Mouse (Mus musculus) C2C12 (cell line): ENCODE data around the gene Shoc2. TPM values are rescaled to one million over a fixed set of nuclear protein-coding genes. Genes with fewer than 3 reads are reported as not detected.
"Not testable (repeated sequence)": the region's sequence is repeated elsewhere in the genome, so short reads cannot be mapped to it uniquely, and the experiment has no call there.

Experiments used
- H3K27me3 ChIP-seq: one replicate; pipeline ENCODE4 v1.6.1; 2011; ENCODE audit not compliant: control insufficient read depth, insufficient read depth, insufficient read length
- H3K36me3 ChIP-seq: one replicate; pipeline ENCODE4 v1.6.1; 2011; ENCODE audit not compliant: control insufficient read depth, insufficient read depth
- H3K4me3 ChIP-seq: one replicate; pipeline ENCODE4 v1.5.1; 2011; ENCODE audit warnings: mild to moderate bottlenecking, control low read depth; ENCODE audit not compliant: poor library complexity, insufficient read depth, severe bottlenecking
- H3K79me2 ChIP-seq: one replicate; pipeline ENCODE4 v1.6.1; 2011; ENCODE audit not compliant: control insufficient read depth, insufficient read depth
- H3K79me3 ChIP-seq: one replicate; pipeline ENCODE4 v1.6.1; 2011; ENCODE audit warnings: low read depth, control low read depth
- H3ac ChIP-seq: one replicate; pipeline ENCODE3; 2011; ENCODE audit warnings: low read depth; ENCODE audit not compliant: control insufficient read depth, insufficient read length
- CEBPB ChIP-seq: IDR thresholded peaks from one replicate; pipeline ENCODE4 v1.6.1; 2011; ENCODE audit warnings: low read depth, mild to moderate bottlenecking, control low read depth, moderate library complexity
- CTCF ChIP-seq: IDR thresholded peaks from one replicate; pipeline ENCODE4 v1.5.1; 2011; ENCODE audit not compliant: control insufficient read depth, insufficient read depth, insufficient read length
- FOSL1 ChIP-seq: IDR thresholded peaks from one replicate; pipeline ENCODE4 v1.8.0; 2011; ENCODE audit warnings: mild to moderate bottlenecking, low read length; ENCODE audit not compliant: poor library complexity, insufficient read depth, severe bottlenecking
- MAX ChIP-seq: IDR thresholded peaks from one replicate; pipeline ENCODE4 v1.6.1; 2011; ENCODE audit warnings: mild to moderate bottlenecking, control low read depth
- MYOD1 ChIP-seq: IDR thresholded peaks from one replicate; pipeline ENCODE4 v1.6.1; 2011; ENCODE audit warnings: low read depth; ENCODE audit not compliant: control insufficient read depth, insufficient read length
- MYOG ChIP-seq: IDR thresholded peaks from one replicate; pipeline ENCODE4 v1.6.1; 2011; ENCODE audit not compliant: control insufficient read depth, insufficient read length; ENCODE audit errors: extremely low read depth
- USF1 ChIP-seq: IDR thresholded peaks from one replicate; pipeline ENCODE4 v1.6.1; 2011; ENCODE audit warnings: low read depth, mild to moderate bottlenecking, control low read depth, moderate library complexity
- polyA plus RNA-seq: library from polyadenylated mRNA; unstranded; fragments of >200 nt; fragmentation: generic; extraction: Trizol; gene quantifications from one replicate; pipeline ENCODE4 v1.2.1, GENCODE M21; 2012; ENCODE audit warnings: missing spikeins

Gene Shoc2
- polyA plus RNA-seq, 1 experiment: 9.1 TPM

DNA sequence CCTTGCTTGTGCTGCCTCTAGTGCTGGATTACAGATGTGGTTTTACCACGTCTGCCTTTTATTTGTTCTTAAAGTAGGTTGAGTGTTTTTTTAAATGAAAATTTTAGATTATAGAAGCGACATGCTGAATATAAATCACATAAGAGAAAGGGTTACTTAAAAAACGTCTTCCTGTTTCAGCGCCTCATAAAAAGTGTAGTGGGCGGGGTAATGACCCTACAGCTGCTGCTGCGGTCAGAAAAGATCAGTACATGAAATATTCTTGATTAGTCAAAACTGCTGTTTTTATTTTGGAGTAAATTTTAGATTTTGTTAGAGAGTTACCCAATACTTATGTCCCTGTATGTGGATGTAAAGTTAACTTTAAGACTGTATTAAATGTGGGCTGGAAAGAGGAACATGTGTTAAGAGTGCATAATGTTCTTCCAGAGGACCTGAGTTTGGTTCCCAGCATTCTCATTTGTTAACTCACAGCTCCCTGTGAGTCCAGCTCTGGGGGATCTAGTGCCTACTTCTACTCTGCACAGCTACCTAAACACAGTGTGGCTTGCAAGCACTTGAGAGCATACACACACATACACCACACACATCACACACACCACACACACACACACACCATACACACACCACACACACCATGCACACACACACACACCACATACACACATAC lies 37.9 kb upstream of the Shoc2 start:
- H3K79me2 ChIP-seq: no peaks in the 10 kb centered on the region
- no peak overlapping the region for H3ac ChIP-seq
- H3K79me3 ChIP-seq: no peaks in the 10 kb centered on the region
- H3K4me3 ChIP-seq: no peak overlapping the region
- no peaks in the 10 kb centered on the region for H3K36me3 ChIP-seq
- TF ChIP-seq USF1 (no peak), MYOG (no peak), MYOD1 (peak; percentile 7)
- H3K27me3 ChIP-seq: no peaks in the 10 kb centered on the region

- H3K4me3 ChIP-seq, H3K79me2 ChIP-seq, H3K27me3 ChIP-seq, H3ac ChIP-seq, H3K36me3 ChIP-seq, H3K79me3 ChIP-seq: not testable (repeated sequence)
These were observed 37.4 kb upstream of the Shoc2 start for GRCm38 (mm10) chr19:53906703-53907070.

GRCm38 (mm10) chr19:53914950-53915349 lies 29.2 kb upstream of the Shoc2 start:
- no peaks in the 10 kb centered on the region for H3K79me3 ChIP-seq
- no peak overlapping the region for H3ac ChIP-seq
- TF ChIP-seq CEBPB (no peak), USF1 (no peak), FOSL1 (no peak), MYOD1 (no peak), CTCF (no peak), MYOG (no peak)
- no peak overlapping the region for H3K4me3 ChIP-seq
- no peaks in the 10 kb centered on the region for H3K27me3 ChIP-seq
- H3K36me3 ChIP-seq: no peaks in the 10 kb centered on the region
- no peaks in the 10 kb centered on the region for H3K79me2 ChIP-seq

- Histone ChIP-seq H3K79me2 (no peaks in the 10 kb centered on the region), H3K4me3 (no peak overlapping the region), H3ac (no peak overlapping the region), H3K27me3 (no peaks in the 10 kb centered on the region), H3K36me3 (no peaks in the 10 kb centered on the region), H3K79me3 (no peaks in the 10 kb centered on the region)
- TF ChIP-seq CEBPB: no peak
- TF ChIP-seq USF1: no peak
- no peak for TF ChIP-seq MYOG
- TF ChIP-seq CTCF: no peak
- TF ChIP-seq MAX: no peak
- no peak for TF ChIP-seq MYOD1
- no peak for TF ChIP-seq FOSL1
These were observed 24.6 kb upstream of the Shoc2 start for GRCm38 (mm10) chr19:53919541-53919940.

DNA sequence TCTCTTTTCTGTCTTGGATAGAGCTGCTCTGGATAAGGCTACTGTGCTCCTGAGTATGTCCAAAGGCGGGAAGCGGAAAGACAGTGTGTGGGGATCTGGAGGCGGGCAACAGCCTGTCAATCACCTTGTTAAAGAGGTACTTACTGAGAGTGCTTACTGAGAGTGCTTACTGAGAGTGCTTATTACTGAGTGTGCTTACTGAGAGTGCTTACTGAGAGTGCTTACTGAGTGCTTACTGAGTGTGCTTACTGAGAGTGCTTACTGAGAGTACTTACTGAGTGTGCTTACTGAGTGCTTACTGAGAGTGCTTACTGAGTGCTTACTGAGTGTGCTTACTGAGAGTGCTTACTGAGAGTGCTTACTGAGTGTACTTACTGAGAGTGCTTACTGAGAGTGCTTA lies 22.1 kb upstream of the Shoc2 start:
- H3ac ChIP-seq, H3K27me3 ChIP-seq, H3K79me3 ChIP-seq, H3K36me3 ChIP-seq, H3K79me2 ChIP-seq, H3K4me3 ChIP-seq: not testable (repeated sequence)

GRCm38 (mm10) chr19:53925338-53925751 lies 18.8 kb upstream of the Shoc2 start:
- H3K36me3 ChIP-seq: peaks cover 2% of the 10 kb centered on the region
- H3K27me3 ChIP-seq: no peaks in the 10 kb centered on the region

More at GRCm38 (mm10) chr19:53925338-53925751, 18.8 kb upstream of the Shoc2 start:
- no peaks in the 10 kb centered on the region for H3K79me3 ChIP-seq
- no peak for TF ChIP-seq CEBPB
- no peak for TF ChIP-seq USF1
- TF ChIP-seq MAX: no peak
- TF ChIP-seq FOSL1: no peak
- no peak for TF ChIP-seq CTCF
- TF ChIP-seq MYOD1: no peak
- no peak for TF ChIP-seq MYOG
- no peaks in the 10 kb centered on the region for H3K79me2 ChIP-seq
- no peak overlapping the region for H3ac ChIP-seq
- no peak overlapping the region for H3K4me3 ChIP-seq
